Mouse (Mus musculus): ENCODE measurements at regions not wholly inside any gene's neighbourhood (a gene's known extent, or its start where the extent isn't known, plus 50 kb on each side); places are given as distances from the start of the nearest gene placed in this dataset.
"Not testable (repeated sequence)": the region's sequence is repeated elsewhere in the genome, so short reads cannot be mapped to it uniquely, and the experiment has no call there.

DNA sequence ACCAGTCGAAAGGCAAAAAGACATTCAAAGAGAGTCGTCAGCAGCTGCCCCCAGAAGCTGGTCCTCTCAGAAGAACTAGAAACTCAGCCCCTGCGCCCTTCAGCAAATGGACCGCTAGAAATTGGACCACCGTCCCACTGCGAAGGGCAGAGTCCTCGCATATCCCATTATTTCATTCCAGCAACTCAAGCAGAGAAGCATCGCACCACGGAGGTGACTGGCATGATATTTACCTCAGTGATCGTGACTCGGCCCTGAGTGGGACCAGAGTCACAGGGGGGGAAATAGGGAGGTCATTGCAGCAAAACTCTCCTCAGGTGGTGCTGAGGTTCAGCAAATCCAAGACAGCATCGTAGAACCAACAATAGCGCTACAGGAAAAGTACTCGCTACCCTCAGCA lies 105.7 kb upstream of the Nt5e start:
- DNase-seq (ENCODE audit: low spot score in 2 of 2): no peak

DNA sequence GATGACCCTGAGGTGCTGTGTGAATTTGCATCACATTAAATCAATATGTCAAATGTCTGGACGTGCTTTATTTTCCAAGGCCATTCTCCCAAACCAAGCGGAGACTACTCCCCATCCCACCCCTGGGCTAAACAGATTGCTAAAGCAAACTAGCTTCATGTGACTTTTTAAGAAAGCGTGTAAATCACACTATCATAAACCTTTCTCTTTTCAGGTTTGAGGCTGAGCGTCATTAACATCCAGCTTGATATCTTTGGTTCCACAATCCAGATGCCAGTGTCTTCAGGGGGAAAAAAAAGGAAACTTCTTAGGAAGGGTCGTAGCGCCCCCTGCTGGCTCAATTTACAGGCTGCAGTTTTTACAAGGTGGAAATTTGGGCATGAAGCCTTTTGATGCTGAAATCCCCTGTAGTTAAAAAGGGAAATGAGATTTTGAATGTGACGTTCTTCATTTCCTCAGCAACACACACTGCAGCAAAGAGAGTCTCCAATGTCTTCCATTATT lies 105.1 kb upstream of the Nt5e start:
- DNase-seq (ENCODE audit: low spot score in 2 of 2): peak in 1 of 2 experiments; percentile 40

DNA sequence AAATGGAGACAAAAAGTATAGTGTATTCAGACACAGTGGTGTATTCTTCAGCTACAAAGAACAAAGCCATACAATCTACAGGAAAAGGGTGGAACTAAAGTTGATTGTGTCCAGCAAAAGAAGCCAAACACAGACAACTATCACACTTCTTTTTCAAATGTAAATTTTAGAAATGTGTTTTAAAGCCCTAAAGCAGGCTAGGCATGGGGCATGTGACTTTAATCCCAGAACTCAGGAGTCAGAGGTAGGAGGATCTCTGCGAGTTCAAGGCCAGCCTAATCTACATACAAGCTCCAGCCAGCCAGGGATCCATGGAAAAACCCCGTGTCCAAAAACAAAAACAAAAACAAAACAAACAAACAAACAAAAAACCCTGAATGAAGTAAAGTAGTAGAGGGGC lies 89.9 kb upstream of the Nt5e start:
- DNase-seq (ENCODE audit: low spot score in 2 of 2): no peak

DNA sequence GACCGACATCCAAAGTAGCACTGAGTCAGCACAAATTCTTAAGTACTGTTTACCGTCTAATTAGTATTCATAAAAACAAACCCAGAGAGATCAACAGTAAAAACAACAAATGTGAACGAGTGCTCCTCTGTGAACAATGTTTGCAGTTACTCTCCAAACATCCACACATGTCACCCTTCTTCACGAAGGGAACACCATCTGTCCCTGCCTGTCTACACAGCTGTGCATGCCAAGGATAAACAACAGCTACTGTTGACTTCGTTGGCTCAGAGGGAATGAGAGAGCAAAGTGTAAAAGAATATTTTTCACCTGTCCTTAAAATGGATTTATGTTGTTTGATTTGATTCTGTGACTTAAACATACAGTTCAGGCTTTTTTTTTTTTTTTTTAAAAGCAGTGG lies 88.7 kb upstream of the Nt5e start:
- no peak for DNase-seq (ENCODE audit: low spot score in 2 of 2)

DNA sequence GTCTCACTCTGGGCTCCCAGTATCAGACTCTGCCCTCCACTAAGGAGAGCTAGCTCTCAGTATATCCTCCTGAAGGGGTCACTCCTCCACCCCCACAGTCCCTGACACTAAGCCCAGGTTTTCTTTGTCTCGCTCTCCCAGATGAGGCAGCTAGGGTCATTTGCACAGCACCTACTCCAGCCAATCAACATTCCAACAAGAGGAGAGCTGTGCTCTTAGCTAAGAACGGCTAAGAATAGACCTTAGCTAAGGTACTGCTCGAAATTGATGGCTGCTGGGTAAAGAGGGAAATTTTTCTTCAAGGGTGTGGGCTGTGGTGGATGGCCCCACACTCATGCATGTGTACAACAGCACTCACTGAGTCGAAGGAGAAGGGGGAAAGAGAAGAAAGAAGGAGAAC lies 86.3 kb upstream of the Nt5e start:
- no peak for DNase-seq (ENCODE audit: low spot score in 2 of 2)

DNA sequence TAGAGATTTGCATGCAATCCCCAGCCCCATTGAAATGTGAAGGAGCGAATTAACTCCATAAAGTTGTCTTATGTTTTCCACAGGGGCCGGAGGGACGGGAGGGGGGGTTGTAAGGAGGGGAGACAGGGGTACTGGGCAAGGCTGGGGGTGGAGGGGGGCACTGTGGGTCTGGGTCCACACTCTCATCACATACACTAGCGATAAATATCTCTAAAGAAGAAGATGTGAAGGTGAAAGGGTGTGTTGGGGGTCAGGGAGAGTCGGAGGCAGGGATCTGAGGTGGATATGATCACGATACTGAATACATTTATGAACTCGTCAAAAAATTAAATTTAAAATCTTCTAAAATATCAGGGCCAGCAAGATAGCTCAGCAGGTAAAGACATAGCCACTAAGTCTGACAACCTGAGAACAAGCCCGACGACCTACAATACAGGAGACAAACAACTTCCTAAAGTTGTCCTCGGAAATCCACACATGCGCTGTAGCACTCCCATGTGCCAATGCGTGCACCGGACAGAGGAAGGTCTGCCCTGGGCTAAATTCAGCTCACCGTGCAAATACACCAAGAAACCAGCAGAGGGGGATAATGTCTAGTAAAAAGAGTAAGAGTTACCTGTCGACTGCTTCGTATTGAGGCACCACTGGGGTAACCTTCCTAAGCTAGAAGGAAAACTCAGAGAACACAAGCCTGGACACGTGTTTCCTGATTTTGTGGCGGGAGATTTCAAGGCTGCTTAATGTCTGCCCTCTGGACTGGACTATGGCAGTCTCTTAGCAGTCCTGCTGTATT lies 85.6 kb upstream of the Nt5e start:
- DNase-seq (ENCODE audit: low spot score in 2 of 2): peak; percentile 14 to 55

DNA sequence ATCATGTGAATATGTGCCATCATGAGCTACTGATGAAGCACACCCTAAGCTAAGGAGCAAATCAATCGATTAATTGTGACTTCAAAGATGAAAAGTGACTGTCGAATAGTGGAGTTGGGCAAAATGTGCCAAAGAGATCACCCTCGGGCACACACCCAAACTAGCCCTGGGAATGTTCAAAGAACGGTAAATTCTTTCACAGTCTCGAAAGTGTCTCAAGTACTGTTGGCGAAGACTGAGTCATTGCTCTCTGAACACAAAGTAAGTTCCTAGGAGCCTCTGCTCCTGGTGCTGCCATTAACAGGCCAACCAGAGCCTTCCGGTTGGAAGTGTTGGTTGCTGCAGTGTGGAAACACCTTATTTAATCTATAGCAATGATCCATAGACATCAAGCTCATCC lies 84.5 kb upstream of the Nt5e start:
- no peak for DNase-seq (ENCODE audit: low spot score in 2 of 2)

DNA sequence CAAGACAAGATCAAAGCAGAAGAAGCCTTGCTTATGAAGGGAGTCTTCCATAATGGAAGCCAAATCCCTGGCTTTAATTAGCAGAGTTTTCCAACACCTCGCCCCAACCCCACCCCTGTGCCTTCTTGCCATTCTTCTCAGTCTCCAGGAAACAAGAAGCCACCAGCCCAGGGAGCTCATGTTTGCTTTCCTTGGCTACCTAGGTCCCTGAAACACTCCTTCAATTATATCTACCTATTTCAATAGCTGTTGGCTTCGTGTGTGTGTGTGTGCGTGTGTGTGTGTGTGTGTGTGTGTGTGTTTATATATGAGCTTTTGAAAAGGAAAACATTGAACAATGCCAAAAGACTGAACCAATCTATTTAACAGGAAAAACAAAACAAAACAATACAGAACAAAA lies 82.5 kb upstream of the Nt5e start:
- no peak for DNase-seq (ENCODE audit: low spot score in 2 of 2)

DNA sequence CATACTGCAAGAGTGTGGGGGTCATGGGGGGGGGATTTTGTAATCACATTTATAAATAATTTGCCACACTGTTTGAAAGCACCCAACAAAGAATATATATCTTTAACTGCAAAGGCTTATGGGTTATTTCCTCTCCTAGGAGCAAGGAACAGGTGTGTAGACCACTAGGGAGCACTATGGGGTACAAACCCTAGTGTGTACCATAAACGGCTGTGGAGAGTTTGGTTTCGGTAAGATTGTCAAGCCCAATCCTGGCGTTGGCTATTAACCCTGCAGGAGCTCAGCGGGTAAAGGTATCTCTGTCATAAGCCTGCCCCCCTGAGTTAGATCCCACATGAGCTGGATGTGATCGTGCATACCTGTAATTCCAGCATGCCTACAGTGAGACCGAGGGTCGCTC lies 71.0 kb upstream of the Nt5e start:
- DNase-seq (ENCODE audit: low spot score in 2 of 2): no peak

DNA sequence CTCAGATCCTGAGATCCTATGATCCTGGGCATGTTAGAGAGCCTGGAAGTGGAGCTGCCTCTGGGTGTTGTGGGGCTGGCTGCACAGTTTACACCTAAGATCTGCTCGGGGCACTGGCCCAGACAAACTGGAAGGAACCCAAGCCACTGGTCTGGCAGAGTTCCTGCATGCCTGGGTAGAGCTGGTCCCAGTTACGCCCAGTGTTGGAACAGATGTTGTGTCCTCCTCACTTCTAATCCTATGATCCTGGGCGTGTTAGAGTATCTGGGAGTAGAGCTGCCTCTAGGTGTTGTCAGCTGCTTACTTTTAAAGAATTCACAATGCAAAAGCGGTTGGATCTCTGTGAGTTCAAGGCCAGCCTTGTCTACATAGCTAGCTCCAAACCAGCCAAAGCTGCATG lies 67.4 kb upstream of the Nt5e start:
- no peak for DNase-seq (ENCODE audit: low spot score in 2 of 2)

DNA sequence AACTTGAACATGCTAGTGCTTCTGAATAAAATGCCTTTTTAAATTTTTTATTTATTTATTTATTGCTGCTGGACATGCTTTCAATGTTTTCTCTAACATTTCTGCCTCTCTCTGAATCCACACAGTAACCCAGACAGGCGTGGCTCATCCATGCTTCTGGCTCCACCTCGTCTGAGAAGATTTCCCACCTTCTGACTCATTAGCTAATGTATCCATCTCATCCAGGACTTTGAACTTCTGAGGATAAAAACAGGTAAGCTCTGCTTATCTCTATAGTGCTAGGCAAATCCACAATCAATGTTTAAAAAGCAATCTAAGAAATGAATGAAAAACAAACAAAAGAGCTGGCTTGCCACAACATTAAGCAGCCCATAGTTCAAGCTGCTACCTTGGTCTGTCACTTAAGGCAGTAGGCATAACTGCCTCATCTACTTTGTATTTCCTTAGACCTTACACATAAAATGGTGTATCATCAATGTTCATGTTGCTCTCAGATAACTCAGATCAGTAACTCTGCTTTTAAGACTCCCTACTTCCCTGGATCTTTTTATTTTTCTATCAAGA lies 66.8 kb upstream of the Nt5e start:
- no peak for DNase-seq (ENCODE audit: low spot score in 2 of 2)

DNA sequence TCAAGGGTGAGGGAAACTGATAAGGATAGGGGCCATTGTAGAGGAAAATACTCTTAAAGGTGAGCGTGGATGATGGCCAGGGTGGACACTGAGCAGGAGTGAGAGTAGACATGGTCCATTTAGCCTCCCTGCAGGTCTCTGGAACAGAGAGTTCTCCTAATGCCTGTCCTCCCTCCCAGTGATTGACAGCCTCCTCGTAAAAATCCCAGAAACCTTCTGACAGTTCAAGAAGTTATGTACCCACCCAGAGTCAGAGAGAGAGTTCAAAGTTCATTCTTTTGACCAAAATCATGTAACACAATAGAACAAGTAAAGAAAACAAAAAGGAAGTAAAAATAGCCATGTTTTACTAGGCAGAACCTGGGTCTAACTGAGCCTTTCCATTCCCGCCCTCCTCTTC lies 64.5 kb upstream of the Nt5e start:
- DNase-seq (ENCODE audit: low spot score in 2 of 2): no peak

DNA sequence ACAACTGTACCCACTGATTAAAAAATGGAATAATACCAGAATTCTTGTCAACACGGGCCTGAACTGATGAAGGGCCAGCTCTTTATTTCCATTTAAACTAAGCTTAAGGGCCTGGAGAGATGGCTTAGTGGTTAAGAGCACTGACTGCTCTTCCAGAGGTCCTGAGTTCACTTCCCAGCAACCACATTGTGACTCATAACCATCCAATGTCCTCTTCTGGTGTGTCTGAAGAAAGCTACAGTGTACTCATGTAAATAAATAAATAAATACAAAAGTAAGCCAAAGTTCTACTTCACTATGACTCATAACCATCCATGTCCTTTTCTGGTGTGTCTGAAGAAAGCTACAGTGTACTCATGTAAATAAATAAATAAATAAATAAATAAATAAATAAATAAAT lies 60.7 kb upstream of the Nt5e start:
- not testable (repeated sequence) for DNase-seq (ENCODE audit: low spot score in 2 of 2)

DNA sequence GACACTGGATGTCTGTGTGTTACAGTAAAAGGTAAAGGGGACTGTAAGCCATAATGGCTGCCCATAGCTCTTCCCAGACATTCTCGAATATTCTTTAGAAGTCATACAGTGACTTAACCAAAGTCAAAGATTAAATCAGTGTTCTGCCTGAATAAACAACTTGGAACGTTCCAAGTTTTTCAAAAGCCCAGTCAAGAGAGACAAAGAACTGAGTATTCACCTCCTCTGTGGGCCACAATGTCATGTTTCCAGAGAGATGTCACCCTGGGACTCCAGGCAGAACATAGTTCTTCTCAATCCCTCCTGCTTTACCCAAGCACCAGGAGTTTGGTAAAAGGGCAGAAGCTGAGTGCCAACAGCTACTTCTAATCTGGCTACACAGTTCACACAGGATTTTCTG lies 58.2 kb upstream of the Nt5e start:
- DNase-seq (ENCODE audit: low spot score in 2 of 2): no peak

DNA sequence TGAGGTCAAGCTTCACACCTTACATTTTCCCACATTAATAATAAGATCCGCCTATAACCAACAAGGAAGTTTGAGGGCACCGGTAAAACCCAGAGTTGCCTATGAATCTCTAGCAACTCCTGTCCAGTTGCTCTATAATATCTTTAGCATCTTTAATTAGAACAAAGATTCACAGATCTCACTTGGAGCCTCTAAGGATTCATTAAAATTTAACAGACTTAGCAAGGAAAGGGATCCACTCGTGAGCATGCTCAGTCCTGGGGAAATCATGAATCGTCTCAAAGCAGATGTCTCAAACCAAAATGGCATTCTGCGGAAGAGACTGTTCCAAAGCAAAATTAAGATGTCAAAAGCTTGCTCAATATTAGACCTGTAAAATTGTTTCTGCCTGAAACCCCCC lies 57.8 kb upstream of the Nt5e start:
- DNase-seq (ENCODE audit: low spot score in 2 of 2): no peak

DNA sequence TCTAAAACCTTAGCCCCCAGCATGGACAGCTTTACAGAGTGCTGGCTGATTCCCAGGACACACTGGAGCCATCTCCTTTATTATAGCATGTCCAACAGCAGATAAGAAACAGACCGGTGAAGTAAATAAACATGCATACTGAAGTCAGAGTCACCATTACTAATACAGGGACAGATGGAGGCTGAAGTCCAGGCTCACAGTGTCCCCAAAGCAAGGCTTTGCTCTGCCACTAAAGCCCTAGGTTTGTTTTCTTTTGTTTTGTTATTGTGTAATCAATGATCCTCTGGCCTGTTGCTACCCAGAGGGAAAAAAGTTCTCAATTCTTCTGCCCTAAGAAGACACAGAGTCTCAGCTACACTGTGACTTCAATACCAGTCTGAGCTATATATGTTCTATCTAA lies 56.2 kb upstream of the Nt5e start:
- no peak for DNase-seq (ENCODE audit: low spot score in 2 of 2)

DNA sequence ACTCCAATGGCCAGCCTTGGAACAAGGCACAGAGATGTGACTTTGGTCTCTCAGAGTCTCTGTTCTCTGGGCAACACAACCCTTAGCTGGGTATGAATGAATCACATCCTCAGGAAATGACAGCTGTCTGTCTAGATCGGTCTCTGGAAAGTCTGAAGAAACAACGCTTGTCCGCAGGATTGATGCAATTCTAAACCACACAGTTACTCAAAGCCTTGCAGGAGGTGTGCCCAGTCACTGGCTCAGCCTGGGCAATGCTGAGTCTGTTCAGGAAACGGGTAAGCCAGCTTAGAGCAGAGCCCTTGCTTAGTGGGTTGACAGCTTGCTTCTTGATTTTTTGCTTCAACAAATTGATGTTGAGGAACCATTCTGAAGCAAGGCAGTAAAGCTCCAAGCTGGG lies 53.7 kb upstream of the Nt5e start:
- no peak for DNase-seq (ENCODE audit: low spot score in 2 of 2)

DNA sequence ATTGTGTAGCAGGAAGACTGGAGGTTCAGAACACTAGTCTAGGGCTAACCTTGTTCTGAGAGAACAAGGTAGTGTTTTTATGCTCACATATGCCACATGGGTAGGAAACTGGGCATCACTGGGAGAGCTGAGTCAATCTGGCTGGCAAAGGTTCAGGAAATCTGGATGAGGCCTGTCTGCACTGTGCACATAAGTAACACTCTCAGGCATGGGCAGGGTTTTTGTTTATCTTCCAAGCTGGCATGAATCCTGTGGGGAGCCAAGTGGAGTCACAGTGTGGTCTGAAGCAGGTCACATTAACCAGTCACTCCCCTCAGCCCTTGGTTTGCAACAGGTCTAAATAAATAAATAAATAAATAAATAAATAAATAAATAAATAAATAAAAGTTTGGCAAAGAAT lies 53.0 kb upstream of the Nt5e start:
- no peak for DNase-seq (ENCODE audit: low spot score in 2 of 2)

DNA sequence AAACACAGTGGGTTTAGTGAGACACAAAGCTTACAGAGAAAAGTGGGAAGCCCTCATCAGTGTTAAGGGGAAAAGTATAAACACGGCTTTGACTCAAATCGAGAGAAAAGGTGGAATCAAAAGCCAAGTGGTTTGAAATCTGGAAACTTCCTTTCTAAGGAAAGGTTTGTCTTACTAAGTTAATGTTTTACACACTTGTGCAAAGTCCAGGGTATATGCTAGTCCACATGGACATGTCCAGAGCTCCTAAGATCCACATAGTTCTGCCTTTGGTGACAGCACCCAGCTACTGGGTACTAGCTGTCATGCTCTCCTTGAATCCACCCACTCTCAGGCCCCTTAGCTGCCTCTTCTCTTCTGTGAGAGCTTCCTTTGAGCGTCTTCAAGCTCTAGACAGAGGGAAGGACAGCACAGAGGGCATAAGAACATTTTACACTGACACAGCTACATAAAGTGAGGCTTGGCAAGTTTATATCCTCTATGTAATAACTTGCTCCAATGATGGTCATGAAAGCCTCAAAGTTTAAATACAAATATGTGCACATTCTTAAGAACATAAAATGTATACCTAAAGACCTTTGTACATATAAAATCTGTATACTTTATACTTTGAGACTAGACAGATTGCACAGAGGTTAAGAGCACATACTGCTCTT lies 52.2 kb upstream of the Nt5e start:
- DNase-seq (ENCODE audit: low spot score in 2 of 2): no peak

DNA sequence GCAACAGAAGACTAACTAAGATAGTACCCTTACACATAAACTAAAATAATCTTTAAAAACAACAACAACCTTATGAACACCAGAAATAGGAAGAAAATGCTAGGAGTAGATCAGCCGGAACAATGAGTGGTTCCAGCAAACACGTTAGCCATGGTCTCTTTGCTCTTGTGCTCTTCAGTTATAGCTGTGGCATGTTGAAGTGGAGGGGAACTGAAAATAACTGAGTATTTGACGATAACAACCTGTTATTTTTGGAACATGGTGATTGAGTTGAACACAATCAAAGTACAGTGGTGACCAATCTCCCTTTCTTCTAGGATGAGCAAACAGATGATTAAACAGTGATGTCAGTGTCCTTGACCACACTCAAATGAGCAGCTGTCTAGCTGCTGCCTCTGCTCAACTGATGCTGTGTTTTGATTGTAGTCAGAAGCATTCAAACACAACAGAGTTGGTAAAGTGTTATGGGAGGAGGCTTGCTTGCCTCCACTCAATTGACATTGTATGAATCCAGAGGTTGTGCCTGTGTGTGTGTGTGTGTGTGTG lies 50.9 kb upstream of the Nt5e start:
- DNase-seq (ENCODE audit: low spot score in 2 of 2): no peak

DNA sequence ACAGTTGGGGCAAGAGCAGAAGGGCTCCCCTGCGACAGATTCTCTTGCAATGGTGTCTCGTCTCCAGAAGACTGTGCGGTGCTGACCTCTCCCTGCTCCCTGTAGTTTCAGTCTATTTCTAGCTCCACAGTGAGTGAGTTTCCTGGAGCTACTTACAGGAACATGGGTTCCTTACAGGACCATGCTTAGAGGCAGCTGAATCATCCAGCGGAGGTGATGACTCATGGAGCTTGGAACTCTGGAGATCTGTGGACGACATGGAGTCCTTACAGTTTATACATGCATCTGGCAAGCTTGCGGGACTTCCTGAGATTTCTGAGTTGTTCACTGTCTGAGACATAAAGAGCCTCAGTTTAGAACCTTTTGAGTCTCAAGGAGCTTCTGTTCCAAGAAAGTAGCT lies 50.0 kb upstream of the Nt5e start:
- DNase-seq (ENCODE audit: low spot score in 2 of 2): no peak
